Mouse (Mus musculus) heart, postnatal 10 days (tissue): Measurements from ENCODE around the gene Gsk3a. TPM values are rescaled to one million over a fixed set of nuclear protein-coding genes. Genes with fewer than 3 reads are reported as not detected.
"Not testable (repeated sequence)": the region's sequence is repeated elsewhere in the genome, so short reads cannot be mapped to it uniquely, and the experiment has no call there.

Source experiments
- DNase-seq, 2 experiments: peaks; one replicate each; pipeline ENCODE4 v3.0.0; 2021
- intact Hi-C: fragments of 180-260 bp; cut with DNase I; formaldehyde crosslinking; loops from one replicate; pipeline ENCODE4 v1.15.1; 2025
- total RNA-seq, 2 experiments: library from RNA; stranded (reverse); gene quantifications; 2 replicates each; pipeline ENCODE4 v1.2.3; 2021

Gene Gsk3a
- total RNA-seq, 2 experiments from 2014 or later: 69.7 to 72.0 TPM

DNA sequence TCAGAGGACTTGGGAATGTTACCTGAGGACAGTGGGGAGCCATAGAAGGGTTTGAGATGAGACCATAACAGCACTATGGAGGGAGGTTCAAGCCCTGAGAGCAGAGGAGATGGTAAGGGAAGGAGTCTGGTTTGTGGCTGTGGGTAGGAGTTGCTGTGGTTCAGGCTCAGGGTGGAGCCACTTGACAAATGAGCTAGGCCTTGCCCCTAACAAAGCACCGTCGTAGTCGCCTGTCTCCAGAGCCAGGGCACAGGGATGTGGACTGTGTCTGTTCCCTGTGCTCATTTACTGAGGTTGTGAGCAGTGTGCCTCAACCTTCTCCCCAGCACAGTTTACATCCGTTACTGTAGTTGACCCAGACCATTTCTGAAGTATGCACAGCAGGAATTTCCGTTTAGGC lies 36.9 kb upstream of the Gsk3a start:
- DNase-seq: peak in 1 of 2 experiments; percentile 6
- intact Hi-C loops: no loop called here

DNA sequence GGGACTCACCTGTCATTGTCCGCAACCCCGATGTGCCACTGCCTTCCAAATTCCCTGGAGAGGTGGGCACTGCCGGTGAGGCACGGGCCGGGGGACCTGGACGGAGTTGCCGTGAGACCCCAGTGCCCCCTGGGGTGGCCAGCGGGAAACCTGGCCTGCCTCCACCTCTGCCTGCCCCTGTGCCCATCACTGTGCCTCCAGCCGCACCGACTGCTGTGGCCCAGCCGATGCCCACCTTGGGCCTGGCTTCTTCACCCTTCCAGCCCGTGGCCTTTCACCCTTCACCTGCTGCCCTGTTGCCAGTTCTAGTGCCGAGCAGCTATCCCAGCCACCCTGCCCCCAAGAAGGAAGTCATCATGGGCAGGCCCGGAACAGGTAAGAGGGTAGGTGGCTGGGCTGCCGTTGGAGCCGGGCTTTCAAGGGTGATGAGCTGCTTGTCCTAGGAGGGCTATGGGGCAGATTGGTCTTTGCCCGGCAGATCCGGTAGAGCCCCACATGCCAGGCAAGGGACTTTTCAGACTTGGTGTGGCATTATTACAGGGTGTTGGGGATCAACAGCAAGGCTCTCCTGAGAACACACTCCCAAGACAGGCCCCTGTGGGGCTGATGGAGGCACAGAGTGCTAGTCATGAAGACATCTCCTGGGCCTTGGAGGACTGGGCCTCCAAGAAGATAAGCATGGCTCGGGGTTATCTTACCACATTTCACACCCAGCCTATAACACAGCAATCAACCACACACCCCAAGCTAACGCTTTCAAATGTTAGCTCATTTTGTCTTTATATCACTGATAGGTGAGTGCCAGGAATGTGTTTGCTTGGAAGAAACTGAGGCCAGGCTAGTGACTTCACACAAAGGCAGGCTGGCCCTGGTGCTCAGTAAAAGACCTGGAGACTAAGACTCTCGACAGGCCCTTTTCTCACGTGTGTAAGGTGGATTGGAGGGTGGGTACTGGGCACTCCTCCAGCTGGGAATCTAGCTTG lies 35.9 kb upstream of the Gsk3a start:
- no peak for DNase-seq
- intact Hi-C loops: no loop called here

DNA sequence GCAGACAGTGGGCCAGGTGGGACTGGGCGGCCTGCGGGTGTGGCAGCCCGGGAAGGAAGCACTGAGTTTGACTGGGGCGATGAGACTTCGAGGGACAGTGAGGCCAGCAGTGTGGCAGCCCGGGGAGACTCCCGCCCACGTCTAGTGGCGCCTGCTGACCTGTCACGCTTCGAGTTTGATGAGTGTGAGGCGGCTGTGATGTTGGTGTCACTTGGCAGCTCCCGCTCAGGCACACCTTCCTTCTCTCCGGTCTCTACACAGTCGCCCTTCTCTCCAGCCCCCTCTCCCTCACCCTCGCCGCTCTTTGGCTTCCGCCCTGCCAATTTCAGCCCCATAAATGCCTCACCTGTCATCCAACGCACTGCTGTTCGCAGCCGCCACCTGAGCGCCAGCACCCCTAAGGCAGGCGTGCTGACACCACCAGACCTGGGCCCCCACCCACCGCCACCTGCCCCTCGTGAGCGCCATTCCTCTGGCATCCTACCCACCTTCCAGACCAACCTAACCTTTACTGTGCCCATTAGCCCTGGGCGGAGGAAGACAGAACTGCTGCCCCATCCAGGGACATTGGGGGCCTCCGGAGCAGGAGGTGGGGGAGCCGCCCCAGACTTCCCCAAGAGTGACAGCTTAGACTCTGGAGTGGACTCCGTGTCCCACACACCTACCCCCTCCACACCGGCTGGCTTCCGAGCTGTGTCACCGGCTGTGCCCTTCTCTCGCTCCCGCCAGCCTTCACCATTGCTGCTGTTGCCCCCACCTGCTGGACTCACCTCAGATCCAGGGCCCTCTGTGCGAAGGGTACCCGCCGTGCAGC lies 35.0 kb upstream of the Gsk3a start:
- intact Hi-C loops: no loop called here
- DNase-seq: peak in 1 of 2 experiments; percentile 1

DNA sequence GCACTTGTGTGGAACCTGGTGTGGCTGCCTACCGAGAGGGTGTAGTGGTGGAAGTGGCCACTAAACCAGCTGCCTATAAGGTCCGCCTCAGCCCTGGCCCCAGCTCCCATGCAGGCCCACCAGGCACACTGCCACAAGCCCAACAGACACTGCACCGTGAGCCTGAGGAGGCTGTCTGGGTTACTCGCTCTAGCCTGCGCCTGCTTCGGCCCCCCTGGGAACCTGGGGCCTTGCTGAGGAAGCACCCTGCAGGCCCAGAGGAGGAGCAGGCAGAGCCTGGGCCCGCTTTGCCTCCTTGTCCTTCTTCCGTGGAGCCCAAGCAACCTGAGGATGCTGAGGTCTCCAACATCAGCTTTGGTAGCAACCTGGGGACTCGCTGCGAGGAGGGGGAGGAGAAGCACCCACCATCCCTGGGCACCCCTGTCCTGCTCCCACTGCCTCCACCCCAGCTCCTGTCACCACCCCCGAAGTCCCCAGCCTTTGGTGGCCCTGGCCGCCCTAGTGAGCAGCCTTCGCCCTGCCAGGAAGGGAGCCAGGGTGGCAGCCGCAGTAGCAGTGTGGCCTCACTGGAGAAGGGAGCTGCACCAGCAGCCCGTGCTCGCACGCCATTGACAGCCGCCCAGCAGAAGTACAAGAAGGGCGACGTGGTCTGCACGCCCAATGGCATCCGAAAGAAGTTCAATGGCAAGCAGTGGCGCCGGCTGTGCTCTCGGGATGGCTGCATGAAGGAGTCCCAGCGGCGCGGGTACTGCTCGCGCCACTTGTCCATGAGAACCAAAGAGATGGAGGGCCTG lies 34.2 kb upstream of the Gsk3a start:
- intact Hi-C loops: no loop called here
- no peak for DNase-seq

DNA sequence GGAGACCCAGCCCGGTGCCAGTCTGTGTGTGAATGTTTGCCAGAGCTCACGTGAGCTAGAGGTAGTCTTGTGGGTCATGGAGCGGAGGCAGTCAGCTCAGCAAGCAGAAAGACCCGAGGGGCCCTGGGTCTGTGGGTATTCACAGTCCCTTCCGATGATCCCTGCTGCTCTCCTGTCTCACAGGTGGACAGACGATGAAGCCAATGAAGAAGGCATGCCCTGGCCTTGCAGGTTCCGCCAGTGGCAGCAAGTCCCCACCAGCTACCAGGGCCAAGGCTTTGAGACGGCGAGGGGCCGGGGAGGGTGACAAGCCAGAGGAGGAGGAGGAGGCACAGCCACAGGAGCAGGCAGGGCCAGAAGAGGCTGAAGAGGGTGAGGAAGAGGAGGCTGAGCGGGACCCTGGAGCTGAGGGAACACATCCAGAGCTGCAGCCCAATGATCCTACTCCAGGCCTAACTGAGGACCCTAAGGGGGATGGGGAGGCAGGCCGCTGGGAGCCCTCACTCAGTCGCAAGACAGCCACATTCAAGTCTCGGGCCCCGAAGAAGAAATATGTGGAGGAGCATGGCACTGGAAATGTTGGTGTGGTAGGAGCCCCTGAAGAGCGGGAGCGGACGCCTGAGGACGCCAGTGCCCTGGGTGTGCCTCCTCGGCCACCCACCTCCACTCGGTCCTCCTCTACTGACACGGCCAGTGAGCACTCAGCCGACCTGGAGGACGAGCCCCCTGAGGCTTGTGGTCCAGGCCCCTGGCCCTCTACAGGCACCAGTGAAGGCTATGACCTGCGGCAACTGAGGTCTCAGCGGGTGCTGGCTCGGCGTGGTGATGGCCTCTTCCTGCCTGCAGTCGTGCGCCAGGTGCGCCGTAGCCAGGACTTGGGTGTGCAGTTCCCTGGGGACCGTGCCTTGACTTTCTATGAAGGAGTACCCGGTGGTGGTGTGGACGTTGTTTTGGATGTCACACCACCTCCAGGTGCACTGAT lies 33.3 kb upstream of the Gsk3a start:
- no peak for DNase-seq
- intact Hi-C loops: no loop called here

DNA sequence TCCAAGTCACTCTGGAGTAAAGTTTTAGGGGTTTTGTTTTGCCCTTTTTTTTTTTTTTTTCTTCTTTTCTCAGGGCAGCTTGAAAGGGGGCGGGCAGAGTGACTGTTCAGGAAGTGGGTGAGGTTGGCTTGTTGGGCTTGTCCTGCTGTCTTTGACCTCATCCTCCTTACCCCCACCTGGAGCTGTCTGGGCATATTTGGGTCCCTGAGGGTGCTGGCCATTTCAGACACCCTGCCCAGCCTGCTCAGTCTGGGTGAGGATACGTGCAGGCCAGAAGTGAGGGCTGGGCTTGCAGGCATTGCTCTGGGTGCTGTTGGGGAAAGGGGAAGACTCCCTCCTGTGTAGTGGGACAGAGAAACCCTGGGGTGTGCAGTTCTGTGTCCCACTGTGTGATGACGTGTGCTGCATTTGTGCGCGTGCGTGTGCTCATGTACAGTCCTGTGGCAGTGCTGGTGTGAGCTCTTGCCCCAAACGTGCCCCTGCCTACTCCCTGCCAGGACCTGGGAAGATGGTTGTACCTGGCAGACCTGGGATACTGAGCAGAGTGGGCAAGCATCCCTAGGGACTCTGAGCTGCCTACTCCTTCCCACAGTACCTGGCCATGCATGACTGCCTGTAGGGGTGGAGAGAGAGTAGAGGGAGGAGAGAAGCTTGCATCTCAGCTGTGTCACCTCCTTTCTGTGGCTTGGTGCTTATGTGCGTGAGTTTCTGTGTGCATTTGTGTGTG lies 32.1 kb upstream of the Gsk3a start:
- intact Hi-C loops: no loop called here
- peak in 1 of 2 experiments; percentile 32 for DNase-seq

DNA sequence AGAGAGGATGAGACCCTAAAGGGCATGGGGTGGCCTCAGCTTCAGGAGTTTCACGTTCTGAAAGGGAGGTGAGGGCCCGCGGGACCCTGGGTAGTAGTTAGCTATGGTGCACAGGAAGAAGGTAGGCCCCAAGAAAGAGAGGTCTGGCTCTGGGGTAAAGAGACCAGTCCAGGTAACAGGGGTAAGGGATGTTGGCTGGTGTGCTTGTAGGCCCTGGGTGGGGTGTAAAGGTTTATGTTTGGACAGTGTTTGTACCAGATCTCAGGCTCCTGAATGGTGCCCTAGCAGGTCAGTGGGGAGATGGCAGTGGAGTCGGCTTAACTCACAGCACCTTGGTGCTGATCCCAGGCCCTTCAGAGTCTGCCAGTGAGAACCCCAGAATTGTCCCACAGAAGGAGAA lies 31.4 kb upstream of the Gsk3a start:
- intact Hi-C loops: no loop called here
- DNase-seq: peak in 1 of 2 experiments; percentile 24

DNA sequence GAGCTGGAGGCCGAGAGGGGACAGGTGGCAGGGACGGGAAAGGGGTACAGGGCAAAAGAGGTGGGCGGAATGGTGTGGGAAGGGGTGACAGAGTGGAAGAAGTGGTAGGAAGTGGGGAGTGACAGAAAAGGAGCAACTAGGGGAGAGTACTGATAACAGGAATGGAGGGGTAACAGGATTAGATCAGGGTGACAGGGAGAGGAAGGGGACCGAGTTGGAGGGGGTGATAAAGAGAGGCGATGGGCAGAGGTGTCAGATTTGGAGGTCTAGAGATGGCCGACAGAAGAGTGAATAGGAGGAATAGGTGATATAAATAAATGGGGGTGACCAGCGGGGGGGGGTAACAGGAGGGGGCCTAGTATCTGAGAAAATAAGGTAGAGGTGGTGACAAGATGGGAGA lies 30.9 kb upstream of the Gsk3a start:
- intact Hi-C loops: no loop called here
- DNase-seq: no peak

DNA sequence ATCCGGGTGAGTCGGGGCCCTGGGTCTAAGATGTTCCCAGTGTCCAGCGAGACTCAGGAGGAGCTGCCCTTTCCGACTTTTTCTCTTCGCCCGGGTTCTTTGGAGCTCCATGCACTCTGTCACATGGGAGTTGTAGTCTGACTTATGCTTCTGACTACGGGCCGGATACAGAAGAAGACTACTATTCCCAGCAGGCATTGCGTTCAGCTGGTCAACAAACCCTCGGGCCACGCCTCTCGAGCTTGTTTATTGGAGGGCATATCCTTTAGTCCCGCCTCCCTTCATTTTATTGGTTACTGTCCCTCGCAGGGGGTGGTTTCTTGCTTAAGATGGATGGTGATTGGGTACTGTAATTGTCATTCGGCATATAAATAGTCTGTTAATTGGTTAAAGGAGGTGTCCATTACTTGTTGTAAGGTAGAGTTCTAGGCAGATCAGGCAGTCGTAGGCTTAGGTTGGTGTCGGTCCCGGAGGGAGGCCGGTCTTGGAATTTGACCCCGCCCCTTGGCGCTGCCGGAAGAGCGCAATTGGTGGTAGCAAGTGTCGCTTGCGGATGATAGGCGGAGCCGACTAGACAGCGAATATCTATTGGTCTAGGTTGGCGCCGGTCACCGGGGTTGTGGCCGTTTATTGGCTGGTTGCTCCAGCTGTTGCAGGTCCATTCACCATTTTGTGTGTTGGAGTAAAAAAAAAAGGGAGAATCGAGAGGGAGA lies 30.3 kb upstream of the Gsk3a start:
- peak; percentile 99 to 100 for DNase-seq
- intact Hi-C loops: loop anchor here (2.0 kb wide), 1 partner anchor 17 kb away; the partner anchor contains the start of gene Erf

DNA sequence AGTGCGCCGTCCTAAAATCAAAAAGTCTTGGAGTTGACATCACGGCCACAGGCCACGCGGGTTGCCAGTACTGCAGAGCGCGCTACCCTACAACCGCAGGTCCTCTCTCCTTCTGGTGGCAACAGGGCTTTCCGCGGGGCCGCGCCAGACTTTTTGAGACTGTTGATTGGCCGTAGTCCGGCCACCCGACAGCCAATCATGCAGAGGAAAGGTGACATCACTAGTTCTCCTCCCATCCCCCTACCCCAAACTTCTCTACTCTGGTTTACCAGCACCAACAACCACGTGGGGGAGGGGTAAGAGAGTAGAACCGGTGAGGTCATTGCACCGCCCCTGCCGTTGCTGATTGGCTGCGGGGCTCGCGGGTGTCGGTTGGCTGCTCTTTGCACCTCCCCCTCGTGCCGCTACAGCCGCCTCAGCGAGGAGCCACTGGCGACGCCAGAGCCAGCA lies 29.7 kb upstream of the Gsk3a start, which contains the start of gene Cic:
Gene Cic, plus strand, starts transcription at position 404 of the 450 bp plus-strand sequence.
- peak; percentile 100 for DNase-seq
- intact Hi-C loops: loop anchor here (2.0 kb wide), 1 partner anchor 17 kb away; the partner anchor contains the start of gene Erf

DNA sequence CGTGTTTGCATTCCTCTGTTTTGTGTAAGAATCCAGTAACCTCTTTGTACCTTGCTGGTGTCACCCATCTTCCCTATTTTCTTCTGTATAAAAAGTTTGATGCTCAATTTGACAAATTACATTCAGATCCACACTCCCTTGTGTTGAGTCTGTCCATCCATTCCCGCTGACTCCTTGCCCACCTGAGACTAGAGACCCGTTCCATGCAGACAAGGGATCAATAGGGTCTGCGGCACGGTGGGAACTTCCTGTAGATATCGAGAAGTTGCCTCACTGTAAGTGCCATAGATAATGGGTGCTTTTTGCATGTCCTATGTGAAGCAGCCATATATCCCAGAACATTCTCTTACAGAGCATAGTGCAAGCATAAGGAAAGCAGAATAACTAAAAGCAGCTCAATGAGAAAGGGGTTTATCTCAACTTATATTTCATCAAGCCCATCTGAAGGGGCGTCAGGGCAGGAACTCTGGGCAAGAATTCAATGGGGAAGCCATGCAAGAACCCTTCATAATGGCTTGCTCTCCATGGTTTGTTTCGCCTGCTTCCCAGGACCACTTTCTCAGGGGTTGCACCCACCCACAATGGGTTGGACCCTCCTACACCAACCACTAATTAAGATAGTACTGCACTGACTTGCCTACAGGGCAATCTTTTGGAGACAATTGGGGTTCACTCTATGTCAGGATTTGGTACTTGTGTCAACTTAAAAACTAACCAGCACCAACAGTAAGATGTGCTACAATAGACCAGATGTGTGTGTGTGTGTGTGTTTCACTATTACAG lies 28.7 kb upstream of the Gsk3a start:
- DNase-seq: peak in 1 of 2 experiments; percentile 5
- intact Hi-C loops: loop anchor here (2.0 kb wide), 1 partner anchor 16 kb away; the partner anchor contains the start of gene Erf

DNA sequence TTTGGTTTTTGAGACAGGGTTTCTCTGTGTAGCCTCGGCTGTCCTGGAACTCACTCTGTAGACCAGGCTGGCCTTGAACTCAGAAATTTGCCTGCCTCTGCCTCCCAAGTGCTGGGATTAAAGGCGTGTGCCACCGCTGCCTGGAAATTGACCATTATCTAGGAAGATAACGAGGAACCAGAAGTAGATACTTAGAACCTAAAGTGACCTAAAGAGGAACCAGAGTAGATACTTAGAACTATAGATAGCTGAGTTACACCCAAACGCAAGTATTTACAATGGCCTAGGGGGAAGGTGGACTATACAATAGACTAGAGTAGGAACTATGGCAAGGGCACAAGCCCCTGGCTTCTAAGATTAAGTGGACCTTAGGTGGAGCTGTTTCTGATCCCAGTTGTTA lies 28.1 kb upstream of the Gsk3a start:
- not testable (repeated sequence) for DNase-seq
- intact Hi-C loops: loop anchor here (2.0 kb wide), 1 partner anchor 15 kb away; the partner anchor contains the start of gene Erf

DNA sequence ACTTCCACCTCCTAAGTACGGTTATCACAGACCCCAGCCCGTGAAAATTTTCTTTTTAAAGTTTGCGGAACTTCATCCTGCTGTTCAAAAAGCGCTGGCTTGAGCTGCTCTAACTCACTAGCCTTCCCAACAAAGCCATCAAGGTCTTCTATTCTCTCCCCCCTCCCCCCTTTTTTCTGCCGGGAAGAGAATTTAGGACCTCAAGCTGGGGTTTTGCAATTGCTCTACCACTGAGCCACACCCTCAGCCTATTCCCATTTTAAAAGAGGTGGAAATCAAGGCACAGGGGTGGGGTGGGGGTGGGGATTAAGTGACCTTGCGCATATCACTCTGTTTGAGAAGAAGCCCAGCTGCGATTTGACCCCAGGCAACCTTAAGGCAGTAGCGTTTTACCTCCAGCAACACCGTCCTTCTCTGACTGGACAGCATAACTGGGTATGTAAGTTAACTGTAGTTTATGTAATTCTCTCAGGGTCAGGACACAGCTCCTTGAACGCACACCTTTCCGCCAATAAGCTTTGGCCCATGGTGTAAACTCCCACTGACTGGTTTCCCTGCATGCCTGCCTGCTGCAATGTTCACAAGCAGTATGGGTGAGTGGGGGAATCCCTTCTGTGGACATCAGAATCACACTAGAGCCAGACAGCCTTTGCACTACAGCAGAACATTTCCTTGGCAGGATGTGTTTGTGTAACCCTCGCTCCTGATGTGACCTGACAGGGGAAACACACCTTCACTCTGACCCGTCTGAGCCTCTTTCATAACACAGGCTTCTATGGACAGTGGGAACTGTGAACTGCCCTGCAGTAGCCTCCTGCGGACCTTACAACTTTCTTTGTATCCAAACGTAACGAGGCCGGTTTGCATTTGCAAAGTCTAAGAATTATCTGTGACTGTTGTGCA lies 26.6 kb upstream of the Gsk3a start:
- intact Hi-C loops: no loop called here
- peak in 1 of 2 experiments; percentile 1 for DNase-seq

DNA sequence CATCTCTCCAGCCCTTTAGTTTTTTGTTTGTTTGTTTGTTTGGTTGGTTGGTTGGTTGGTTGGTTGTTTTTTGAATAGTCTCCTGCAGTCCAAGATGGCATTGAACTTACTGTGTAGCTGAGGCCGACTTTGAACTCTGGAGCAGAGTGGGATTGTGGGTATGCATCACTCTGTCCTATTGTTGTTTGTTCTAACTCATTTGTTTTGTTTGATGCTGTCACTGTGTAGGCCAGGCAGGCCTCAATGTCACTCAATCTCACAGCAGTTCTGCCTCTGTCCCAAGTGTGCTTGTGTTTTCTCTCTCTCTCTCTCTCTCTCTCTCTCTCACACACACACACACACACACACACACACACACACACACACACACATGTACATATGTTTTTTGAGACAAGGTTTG lies 24.2 kb upstream of the Gsk3a start:
- no peak for DNase-seq
- intact Hi-C loops: no loop called here

DNA sequence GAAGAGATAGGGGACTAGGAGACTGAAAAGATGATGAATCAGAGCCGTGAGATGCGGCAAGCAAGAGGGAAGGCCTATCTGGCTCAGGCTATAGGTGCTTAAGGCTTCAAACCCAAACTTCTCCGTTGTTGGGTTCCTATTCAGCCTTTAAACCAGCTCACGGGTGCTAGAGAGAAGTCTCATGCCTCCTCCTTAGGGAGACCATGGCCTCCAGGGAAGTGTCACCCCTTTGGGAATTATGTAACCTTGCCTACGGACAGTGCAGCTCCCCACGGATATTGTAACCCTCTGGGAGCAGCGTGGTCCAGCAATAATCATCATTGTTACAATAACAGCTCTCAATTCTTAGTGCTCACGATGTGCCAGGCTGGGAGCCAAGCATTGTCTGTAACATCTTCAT lies 14.2 kb upstream of the Gsk3a start:
- peak; percentile 20 to 42 for DNase-seq
- intact Hi-C loops: loop anchor here (2.0 kb wide), 1 partner anchor 15 kb away; the partner anchor contains the start of gene Cic
